Mouse (Mus musculus) lung, postnatal 0 days (tissue): ENCODE measurements at regions not wholly inside any gene's neighbourhood (a gene's known extent, or its start where the extent isn't known, plus 50 kb on each side); places are given as distances from the start of the nearest gene placed in this dataset.

Source experiments
- CTCF ChIP-seq: IDR thresholded peaks from 2 replicates; pipeline ENCODE4 v1.5.1; 2016; ENCODE audit warnings: antibody characterized with exemption, mild to moderate bottlenecking
- EP300 ChIP-seq: IDR thresholded peaks from 2 replicates; pipeline ENCODE4 v1.6.1; 2016; ENCODE audit warnings: antibody characterized with exemption, mild to moderate bottlenecking, control low read depth

DNA sequence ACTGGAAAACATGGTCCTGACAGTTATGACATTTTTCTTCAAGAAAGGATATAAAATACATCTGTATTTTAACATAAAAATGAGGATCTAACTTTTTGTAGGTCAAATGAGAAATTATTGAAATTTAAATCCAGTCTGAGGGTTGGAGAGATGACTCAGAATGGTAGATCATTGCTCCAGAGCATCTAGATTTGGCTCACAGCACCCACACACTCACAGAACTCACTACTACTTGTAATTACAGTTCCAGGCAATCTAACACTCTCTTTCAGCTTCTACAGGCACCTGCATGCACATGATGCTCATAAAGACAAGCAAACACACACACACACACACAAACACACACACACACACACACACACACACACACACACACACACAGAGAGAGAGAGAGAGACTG is 159.7 kb upstream of the Atp1b1 start:
- TF ChIP-seq CTCF (no peak), EP300 (no peak)
